Mouse (Mus musculus) heart, postnatal 25 days (tissue): ENCODE data around the gene Rsl1d1. TPM values are rescaled to one million over a fixed set of nuclear protein-coding genes. Genes with fewer than 3 reads are reported as not detected.

Source experiments
- DNase-seq: peaks from one replicate; pipeline ENCODE4 v3.0.0; 2022; ENCODE audit warnings: low spot score
- intact Hi-C: fragments of 180-260 bp; cut with DNase I; formaldehyde crosslinking; loops from one replicate; pipeline ENCODE4 v1.15.1; 2025
- total RNA-seq, 2 experiments: library from RNA; stranded (reverse); gene quantifications; 2 replicates each; pipeline ENCODE4 v1.2.3; 2021

The Rsl1d1 gene
- 10 to 100 TPM; 52.7 to 56.8 TPM for total RNA-seq

- intact Hi-C loops, result loop anchor here (1.0 to 5.0 kb wide), 4 partner anchors 26 to 214 kb away; partner anchors contain the start of genes Gspt1, Snx29 and Zc3h7a
Measured at GRCm38 (mm10) chr16:11202571-11203554, at the start of gene Rsl1d1. Gene Rsl1d1, minus strand, starts transcription at chr16:11203331.

GRCm38 (mm10) chr16:11247791-11248190 is 44.7 kb upstream of the Rsl1d1 start:
- no peak for DNase-seq
- intact Hi-C loops, result no loop called here

More at GRCm38 (mm10) chr16:11202571-11203554, at the start of gene Rsl1d1:
- peak; percentile 82 for DNase-seq

- intact Hi-C loops, result no loop called here
- DNase-seq, result no peak
Measured at GRCm38 (mm10) chr16:11245767-11246166, 42.6 kb upstream of the Rsl1d1 start.

GRCm38 (mm10) chr16:11242401-11242800 is 39.3 kb upstream of the Rsl1d1 start:
- intact Hi-C loops, result no loop called here

GRCm38 (mm10) chr16:11217801-11218200 is 14.7 kb upstream of the Rsl1d1 start:
- no peak for DNase-seq
- intact Hi-C loops, result no loop called here

More at GRCm38 (mm10) chr16:11242401-11242800, 39.3 kb upstream of the Rsl1d1 start:
- no peak for DNase-seq

GRCm38 (mm10) chr16:11203600-11204390 is 664 bp upstream of the Rsl1d1 start:
- no peak for DNase-seq
- intact Hi-C loops, result loop anchor here (1.0 to 5.0 kb wide), 4 partner anchors 27 to 214 kb away; partner anchors contain the start of genes Gspt1, Snx29 and Zc3h7a

- DNase-seq, result no peak
- intact Hi-C loops, result loop anchor here (2.0 to 5.0 kb wide), 3 partner anchors 25 to 215 kb away; partner anchors contain the start of genes Snx29 and Zc3h7a
Measured at GRCm38 (mm10) chr16:11201740-11202394, 1.3 kb downstream of the Rsl1d1 start.

GRCm38 (mm10) chr16:11200247-11200646 is 2.9 kb downstream of the Rsl1d1 start:
- DNase-seq, result no peak
- intact Hi-C loops, result loop anchor here (5.0 kb wide), 2 partner anchors 122 to 217 kb away; partner anchors contain the start of gene Snx29

- intact Hi-C loops, result no loop called here
- no peak for DNase-seq
Measured at GRCm38 (mm10) chr16:11198467-11198866, 4.7 kb downstream of the Rsl1d1 start.

GRCm38 (mm10) chr16:11197052-11197451 is 6.1 kb downstream of the Rsl1d1 start:
- no peak for DNase-seq
- intact Hi-C loops, result no loop called here

GRCm38 (mm10) chr16:11193231-11193630 is 9.9 kb downstream of the Rsl1d1 start:
- intact Hi-C loops, result no loop called here
- DNase-seq, result no peak

- DNase-seq, result no peak
- intact Hi-C loops, result no loop called here
Measured at GRCm38 (mm10) chr16:11190150-11190549, 13.0 kb downstream of the Rsl1d1 start.

GRCm38 (mm10) chr16:11177404-11177803 is 25.7 kb downstream of the Rsl1d1 start:
- no peak for DNase-seq
- intact Hi-C loops, result loop anchor here (2.0 to 10.0 kb wide), 3 partner anchors 25 to 237 kb away; partner anchors contain the start of genes Gspt1 and Rsl1d1

GRCm38 (mm10) chr16:11176884-11177244 is 26.3 kb downstream of the Rsl1d1 start:
- DNase-seq, result no peak
- intact Hi-C loops, result loop anchor here (2.0 to 10.0 kb wide), 3 partner anchors 26 to 238 kb away; partner anchors contain the start of genes Gspt1 and Rsl1d1

GRCm38 (mm10) chr16:11176208-11176883 is 26.8 kb downstream of the Rsl1d1 start, which contains the start of gene Zc3h7a:
Gene Zc3h7a, minus strand, starts transcription at chr16:11176393.
- intact Hi-C loops, result loop anchor here (2.0 to 10.0 kb wide), 3 partner anchors 26 to 238 kb away; partner anchors contain the start of genes Gspt1 and Rsl1d1
- DNase-seq, result peak; percentile 88

GRCm38 (mm10) chr16:11175489-11176207 is 27.5 kb downstream of the Rsl1d1 start:
- intact Hi-C loops, result loop anchor here (1.0 to 10.0 kb wide), 4 partner anchors 27 to 239 kb away; partner anchors contain the start of genes Gspt1, Rsl1d1 and Txndc11
- DNase-seq, result peak; percentile 57

- intact Hi-C loops, result loop anchor here (1.0 to 10.0 kb wide), 3 partner anchors 41 to 240 kb away; partner anchors contain the start of genes Gspt1 and Txndc11
- no peak for DNase-seq
Measured at GRCm38 (mm10) chr16:11175100-11175488, 28.0 kb downstream of the Rsl1d1 start.

- DNase-seq, result peak; percentile 12
- intact Hi-C loops, result loop anchor here (1.0 to 10.0 kb wide), 5 partner anchors 40 to 302 kb away; partner anchors contain the start of genes Gspt1 and Txndc11
Measured at GRCm38 (mm10) chr16:11174671-11175081, 28.5 kb downstream of the Rsl1d1 start.
